Mouse (Mus musculus): ENCODE data around the gene A4gnt.

Gene A4gnt

DNA sequence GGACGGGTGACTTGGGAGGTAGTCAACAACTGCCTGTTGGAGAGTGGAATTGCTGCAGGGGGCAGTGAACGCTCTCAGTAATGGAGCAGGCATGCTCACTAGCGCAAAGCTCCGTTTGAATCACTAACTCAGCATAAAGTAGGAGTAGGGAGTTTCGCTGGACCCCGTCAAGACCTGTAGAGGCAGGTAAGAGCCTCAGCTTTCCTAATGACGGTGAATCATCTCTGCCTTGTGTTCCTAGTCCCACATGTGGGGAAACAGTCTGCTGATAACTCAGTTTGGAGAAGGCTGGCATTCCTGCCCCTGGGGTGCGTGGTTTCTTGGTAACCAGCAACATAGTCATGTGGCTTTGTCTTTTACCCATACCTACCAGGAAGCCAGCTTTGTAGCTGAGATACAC, 20.0 kb downstream of the A4gnt start:
- DNase-seq (ENCODE audit: low read depth in 1 of 2, low spot score in 2 of 2): no peak

DNA sequence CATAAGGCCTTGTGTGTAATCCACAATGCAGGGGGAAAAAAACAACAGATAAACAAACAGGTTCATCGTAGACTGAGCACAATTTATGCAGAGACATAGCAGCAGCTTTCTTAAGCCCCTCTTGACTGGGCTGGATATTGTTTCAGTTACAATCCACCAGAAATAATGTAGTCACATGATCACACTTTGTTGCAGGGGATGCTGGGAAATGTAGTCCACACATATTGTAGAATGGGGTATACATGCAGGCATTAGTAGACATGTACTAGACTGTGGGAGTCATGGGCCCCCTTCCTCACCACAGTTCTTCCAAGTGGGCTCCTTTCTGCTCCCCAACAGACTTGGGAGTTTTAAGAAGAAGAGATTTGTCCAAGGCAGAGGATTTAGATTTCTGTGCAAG, 24.5 kb downstream of the A4gnt start:
- no peak for DNase-seq (ENCODE audit: low read depth in 1 of 2, low spot score in 2 of 2)

DNA sequence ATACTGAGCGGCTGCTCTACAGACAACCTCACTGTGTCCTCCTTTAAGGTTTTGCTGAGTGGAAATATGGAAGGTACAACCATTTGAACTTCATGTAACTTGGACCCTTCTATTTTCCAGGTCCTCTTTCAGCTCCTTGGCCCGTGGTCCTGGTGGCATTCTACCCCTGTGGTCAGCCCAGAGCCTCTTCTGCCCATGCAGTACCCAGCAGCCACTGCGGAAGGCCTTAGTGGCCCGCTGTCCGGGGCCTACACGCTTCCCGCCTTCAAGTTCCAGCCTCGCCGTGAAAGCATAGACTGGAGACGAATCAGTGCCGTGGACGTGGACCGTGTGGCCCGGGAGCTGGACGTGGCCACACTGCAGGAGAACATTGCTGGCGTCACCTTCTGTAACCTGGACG, 24.9 kb downstream of the A4gnt start:
- no peak for DNase-seq (ENCODE audit: low read depth in 1 of 2, low spot score in 2 of 2)

DNA sequence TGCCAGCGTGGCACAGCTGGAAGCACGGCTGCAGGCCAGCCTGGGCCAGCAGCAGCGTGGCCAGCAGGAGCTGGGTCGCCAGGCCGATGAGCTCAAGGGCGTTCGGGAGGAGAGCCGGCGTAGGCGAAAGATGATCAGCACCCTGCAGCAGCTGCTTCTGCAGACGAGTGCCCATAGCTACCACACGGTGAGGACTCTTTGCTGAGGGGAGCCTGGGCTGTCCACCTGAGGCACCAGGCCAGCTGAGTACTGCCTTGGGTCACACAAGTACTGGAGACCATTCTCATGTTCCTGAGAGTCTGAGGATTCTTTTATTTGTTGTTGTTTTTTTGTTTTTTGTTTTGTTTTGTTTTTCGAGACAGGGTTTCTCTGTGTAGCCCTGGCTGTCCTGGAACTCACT, 25.4 kb downstream of the A4gnt start:
- DNase-seq (ENCODE audit: low read depth in 1 of 2, low spot score in 2 of 2): no peak

DNA sequence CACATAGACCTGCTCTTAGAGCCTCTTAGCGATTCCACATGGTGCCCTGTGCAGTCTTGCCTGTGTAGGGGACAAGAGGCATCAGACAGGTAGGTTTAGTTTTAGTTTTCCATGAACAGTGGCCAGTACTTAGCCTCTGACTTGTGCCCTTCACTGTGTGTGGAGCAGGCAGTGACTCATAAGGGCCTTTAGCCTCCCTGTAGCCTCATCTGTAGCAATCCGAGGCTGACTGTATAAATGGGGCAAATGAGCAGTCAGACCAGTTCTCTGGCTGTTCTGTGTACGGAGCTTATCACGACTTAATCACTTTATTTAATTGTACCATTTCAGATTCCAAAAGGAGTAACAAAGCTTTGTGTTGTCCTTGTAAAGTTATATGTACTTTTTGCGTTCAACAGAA, 27.7 kb downstream of the A4gnt start:
- no peak for DNase-seq (ENCODE audit: low read depth in 1 of 2, low spot score in 2 of 2)

DNA sequence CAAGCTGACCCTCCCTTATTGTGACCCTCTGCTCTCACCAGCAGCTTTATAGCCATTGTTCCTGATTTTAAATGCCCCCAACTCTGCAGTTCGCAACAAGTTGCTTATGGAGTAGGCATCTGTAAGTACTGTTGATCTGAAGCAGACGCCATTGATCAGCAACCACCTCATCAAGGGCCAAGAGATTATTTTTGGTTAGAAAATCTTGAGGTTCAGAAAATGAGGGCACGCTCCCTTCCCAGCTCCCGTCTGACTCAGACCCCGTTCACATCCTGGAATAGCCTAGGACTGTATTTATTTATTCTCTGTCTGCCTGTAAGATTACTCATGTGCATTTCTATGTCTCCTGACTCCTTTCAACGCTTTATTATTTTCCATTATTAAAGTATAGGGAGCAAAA, 33.1 kb downstream of the A4gnt start:
- DNase-seq (ENCODE audit: low read depth in 1 of 2, low spot score in 2 of 2): no peak

DNA sequence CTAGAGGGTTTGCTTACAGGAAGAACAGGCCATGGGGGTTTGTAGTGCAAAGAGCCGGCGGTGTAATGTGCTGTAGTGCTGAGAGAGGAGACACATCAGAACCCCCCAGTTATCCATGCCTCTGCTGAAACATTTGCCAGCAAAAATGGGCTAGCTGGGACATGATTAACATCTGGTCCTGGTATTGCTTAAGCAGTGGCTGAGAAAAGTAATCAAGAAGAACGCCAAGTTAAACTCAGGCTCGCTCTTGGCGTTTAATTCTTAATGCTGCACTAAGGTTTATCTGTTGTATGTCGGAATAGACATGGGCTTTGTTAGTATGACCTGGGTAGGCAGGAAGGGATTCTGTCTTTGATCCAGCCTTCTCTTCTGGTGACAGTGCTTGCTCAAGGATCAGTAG, 33.8 kb downstream of the A4gnt start:
- no peak for DNase-seq (ENCODE audit: low read depth in 1 of 2, low spot score in 2 of 2)

DNA sequence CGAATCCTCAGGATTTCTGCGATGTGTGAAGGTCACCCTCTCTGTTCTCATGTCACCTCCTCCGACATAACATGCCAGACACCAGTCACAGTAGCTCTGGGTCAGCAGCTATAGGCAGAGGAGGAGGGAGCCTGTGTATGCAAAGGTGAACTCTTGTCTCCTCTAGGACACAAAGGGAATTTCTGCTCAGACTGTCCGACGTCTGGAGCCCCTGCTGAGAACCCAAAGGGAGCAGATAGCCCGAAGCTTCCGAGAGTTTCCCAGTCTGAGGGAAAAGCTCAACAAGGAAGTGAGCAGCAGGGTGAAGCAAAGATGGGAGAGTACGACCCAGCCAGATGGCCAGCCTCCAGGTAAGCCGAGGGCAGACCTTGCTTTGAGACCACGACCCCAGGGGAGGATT, 48.5 kb downstream of the A4gnt start:
- DNase-seq (ENCODE audit: low read depth in 1 of 2, low spot score in 2 of 2): no peak

DNA sequence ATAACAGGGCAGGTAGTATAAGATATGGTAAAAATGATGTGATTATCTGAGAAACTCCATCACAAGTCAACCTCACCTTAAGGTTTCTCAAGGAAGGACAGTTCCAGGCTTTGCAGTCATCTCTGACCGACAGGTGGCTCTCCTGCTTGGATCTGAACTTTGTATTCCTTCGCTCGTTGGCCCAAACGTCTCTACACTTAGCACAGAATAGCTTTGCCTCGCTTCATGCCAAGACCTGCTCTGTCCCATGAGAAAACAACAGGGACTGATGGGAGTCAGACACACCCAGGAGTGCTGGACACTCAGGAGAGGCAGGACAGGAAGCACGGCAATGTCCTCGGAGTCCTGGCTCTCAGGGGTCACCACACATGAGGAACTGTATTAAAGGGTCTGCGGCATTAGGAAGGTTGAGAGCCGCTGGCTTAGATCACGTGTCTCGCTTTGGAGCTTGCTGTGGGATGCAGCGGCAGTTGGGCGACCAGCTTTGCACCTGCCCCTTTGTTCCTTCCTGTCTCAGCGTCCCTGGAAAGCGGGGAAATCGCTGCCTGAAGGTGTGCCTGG, 49.4 kb downstream of the A4gnt start:
- no peak for DNase-seq (ENCODE audit: low read depth in 1 of 2, low spot score in 2 of 2)

DNA sequence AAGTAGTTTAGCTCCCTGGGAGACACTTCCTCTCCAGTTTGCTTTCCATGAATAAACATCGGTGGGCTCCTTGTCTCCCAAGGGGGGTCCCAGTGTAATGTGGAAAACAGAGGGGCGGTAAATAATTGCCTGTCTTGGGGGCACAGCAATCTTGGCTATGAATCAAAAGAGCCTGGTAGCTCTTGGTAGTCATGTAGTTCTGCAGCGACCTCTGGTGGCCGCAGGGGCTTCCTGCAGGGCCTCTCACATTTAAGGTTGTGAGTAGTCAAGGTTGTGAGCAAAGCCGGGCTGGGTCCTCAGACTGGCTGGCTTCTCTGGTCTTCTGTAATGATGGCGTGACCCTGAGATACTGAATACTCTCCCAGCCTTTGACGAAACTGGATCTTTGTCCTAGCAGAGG, 50.1 kb downstream of the A4gnt start:
- no peak for DNase-seq (ENCODE audit: low read depth in 1 of 2, low spot score in 2 of 2)

DNA sequence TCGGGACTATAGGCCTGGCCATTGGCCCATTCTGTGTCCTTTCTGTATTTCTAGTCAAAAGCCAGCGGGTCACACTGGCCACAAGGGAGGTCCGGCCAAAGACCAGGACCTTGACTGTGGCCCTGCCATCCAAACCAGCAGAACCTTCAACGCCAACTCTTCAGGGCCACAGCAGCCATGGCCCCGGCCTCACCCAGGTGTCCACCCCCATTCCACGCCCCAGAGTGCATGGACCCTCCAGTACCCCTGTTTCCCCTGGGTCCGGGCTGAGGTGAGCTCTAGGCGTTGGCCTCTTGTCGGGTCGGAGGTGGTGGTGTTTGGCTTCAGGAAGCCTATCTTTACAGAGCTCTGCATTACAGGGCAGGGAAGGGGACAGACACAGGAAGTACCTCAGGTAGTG, 50.6 kb downstream of the A4gnt start:
- no peak for DNase-seq (ENCODE audit: low read depth in 1 of 2, low spot score in 2 of 2)

DNA sequence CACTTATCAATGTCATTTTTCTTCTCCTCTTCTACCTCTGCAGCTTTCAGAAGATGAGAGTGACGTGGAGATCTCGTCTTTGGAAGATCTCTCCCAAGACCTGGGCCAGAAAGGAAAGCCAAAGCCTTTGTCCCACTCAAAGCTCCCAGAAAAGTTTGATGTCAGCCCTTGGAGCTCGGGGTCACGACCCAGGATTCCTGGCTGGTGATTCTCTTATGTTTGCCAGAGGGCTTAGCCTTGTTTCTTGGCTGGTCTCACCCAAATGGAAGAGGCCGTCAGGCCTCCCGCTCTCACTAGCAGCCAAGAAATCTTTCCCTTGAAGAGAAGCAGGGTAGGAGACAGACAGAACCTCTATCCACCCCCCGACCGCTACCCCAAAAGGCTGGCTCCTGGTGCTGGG, 55.3 kb downstream of the A4gnt start:
- DNase-seq (ENCODE audit: low read depth in 1 of 2, low spot score in 2 of 2): no peak

DNA sequence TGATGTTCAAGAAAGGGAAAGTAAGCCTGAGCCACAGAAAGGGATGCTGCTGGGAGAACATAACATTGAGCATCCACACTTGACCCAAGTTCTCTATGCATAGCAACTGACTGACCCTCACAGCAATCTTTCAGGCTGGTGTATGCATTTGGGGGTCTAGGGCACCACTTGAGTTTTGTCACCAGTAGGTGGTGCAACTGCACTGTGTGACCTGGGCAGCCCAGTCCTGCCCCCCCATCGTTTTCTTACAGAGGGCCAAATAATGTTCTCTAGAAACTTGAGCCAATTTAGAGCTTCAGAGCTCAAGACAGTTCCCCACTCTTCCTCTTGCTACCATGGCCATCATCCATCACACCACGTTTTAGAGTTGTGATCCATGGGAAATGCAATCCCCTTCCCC, 59.3 kb downstream of the A4gnt start:
- no peak for DNase-seq (ENCODE audit: low read depth in 1 of 2, low spot score in 2 of 2)
